Mouse (Mus musculus) midbrain, embryonic 10.5 days (tissue): ENCODE data around the gene Trim46. TPM values are rescaled to one million over a fixed set of nuclear protein-coding genes. Genes with fewer than 3 reads are reported as not detected.
"Not testable (repeated sequence)": the region's sequence is repeated elsewhere in the genome, so short reads cannot be mapped to it uniquely, and the experiment has no call there.

Source experiments
- DNase-seq: peaks from one replicate; pipeline ENCODE4 v3.0.0-alpha.2; 2017; ENCODE audit warnings: low spot score
- H3K27ac ChIP-seq: fragments of 300-500 bp; sonication (generic); replicated peaks from 2 replicates; pipeline ENCODE4 v1.5.1; 2016; ENCODE audit warnings: mild to moderate bottlenecking
- H3K27me3 ChIP-seq: fragments of 300-500 bp; sonication (generic); 2 replicates; pipeline ENCODE4 v1.6.1; 2016; ENCODE audit warnings: low read depth, mild to moderate bottlenecking; ENCODE audit not compliant: poor library complexity, severe bottlenecking
- H3K36me3 ChIP-seq: fragments of 300-500 bp; sonication (generic); 2 replicates; pipeline ENCODE4 v1.6.1; 2016; ENCODE audit warnings: mild to moderate bottlenecking, moderate library complexity
- H3K4me1 ChIP-seq: fragments of 300-500 bp; sonication (generic); 2 replicates; pipeline ENCODE4 v1.6.1; 2016
- H3K4me3 ChIP-seq: fragments of 300-500 bp; sonication (generic); 2 replicates; pipeline ENCODE4 v1.5.1; 2016; ENCODE audit warnings: mild to moderate bottlenecking, moderate library complexity
- H3K9me3 ChIP-seq: fragments of 300-500 bp; sonication (generic); replicated peaks from 2 replicates; pipeline ENCODE4 v1.6.1; 2016; ENCODE audit warnings: mild to moderate bottlenecking
- WGBS: fragments of 180-500 bp; shearing (Covaris S2); methylation state at CpG from one replicate; pipeline ENCODE4 v1.1.7; 2016; 5-methylcytosine and 5-hydroxymethylcytosine counted together
- polyA plus RNA-seq: library from polyadenylated mRNA; unstranded; fragments of >200 nt; fragmentation: Nextera tagmentation; extraction: Ambion mirVana; gene quantifications from 2 replicates; pipeline ENCODE4 v1.2.1, GENCODE M21; 2016

Gene Trim46
- polyA plus RNA-seq, 1 experiment from 2014 or later: 5.7 TPM

DNA sequence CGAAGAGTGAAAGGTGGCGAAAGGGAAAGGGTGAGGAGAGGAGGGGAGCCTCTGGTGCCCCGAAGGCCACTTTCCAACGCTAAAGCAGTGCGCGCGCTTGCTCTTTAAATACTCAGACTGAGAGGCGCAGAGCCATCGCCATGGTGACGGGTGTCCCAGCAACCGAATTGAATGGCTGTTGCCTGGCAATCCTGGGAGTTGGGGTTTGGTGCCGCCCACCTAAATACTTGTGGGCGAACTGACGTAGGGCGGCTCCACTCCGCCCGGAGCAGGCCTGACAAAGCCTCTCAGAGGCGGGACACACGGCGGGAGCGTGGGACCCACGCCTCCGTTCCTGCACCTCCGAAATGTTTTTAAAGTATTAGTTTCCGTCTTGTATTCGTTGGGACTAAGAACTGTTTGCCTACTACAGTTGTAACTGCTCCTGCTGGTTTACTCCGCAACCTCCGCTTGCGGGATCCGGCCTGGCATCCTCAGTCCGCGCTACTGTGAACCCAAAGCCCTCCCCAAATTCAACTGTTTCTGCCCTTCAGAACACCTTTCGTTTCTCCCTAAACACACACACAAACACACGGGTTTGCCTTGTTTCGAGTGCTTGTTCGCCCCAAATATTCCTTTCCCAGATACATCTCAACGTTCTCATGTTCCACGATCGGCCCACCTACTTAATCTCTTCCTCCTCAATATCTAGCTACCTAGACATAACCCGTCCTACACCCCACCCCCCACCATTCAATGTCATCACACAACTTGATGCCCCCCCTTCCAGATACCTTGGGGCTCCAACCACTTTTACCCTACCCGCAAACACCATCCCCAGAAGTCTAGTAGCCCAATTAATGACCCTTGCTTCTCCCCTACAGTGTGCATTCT, 18.6 kb downstream of the Trim46 start:
- H3K4me3 ChIP-seq: peak overlapping the region; percentile 89
- DNase-seq: peak; percentile 99
- H3K27ac ChIP-seq: peak overlapping the region; percentile 99
- peaks cover 33% of the 10 kb centered on the region for H3K27me3 ChIP-seq
- H3K9me3 ChIP-seq: no peaks in the 10 kb centered on the region
- peaks cover 73% of the 10 kb centered on the region for H3K4me1 ChIP-seq
- H3K36me3 ChIP-seq: peaks cover 46% of the 10 kb centered on the region
- 2% methylated on average over 41 of the region's 41 CpGs for WGBS

GRCm38 (mm10) chr3:89226900-89227299, 19.2 kb downstream of the Trim46 start, which contains the start of gene Mtx1:
TSS of gene Mtx1 (minus strand) at chr3:89227088.
- peaks cover 75% of the 10 kb centered on the region for H3K4me1 ChIP-seq
- peak within 1 kb of the TSS; percentile 89 for H3K4me3 ChIP-seq
- H3K27ac ChIP-seq: peak within 1 kb of the TSS; percentile 99
- no peak for DNase-seq
- H3K36me3 ChIP-seq: peaks cover 52% of the 10 kb centered on the region
- under 1% methylated on average over 21 of the region's 21 CpGs for WGBS
- H3K9me3 ChIP-seq: no peaks in the 10 kb centered on the region
- H3K27me3 ChIP-seq: peaks cover 33% of the 10 kb centered on the region

DNA sequence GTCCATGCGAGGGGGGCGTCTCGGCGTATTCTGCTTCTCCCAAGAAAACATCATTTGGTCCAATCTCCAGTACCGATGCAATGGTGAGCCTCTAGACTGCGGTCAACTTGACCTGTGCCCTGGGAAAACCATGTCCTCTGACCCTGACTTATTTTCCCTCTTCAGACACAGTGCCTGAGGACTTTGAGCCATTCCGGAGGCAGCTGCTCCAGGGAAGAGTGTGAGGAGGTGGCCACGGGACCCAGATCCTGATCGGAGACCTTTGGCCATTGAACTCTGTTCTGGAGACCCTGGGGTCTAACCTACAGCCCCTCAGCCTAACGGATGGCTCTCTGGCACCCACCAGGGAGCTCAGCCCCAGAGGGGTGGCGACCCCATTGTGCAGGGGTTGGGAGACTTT, 19.7 kb downstream of the Trim46 start:
- 4% methylated on average over 11 of the region's 11 CpGs for WGBS

DNA sequence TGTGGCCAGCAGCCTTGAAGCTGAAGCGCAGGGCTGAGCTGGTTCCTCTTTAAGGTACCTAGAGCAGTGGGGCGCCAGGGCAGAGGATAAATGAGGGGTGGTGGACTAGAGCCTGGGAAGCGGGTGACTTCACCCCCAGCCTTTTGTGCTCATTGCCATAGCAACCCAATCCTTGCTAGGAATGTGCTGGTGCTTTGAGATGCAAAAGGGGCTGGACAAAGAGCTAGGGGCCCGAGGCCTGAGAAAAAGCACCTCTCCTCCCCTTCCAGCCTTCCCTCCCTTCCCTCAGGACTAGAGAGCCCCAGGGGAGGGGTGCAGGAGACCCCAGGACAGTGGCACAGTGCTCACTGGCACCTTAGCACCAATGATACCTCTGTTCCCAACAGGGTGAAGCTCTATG, 20.2 kb downstream of the Trim46 start:
- peaks cover 23% of the 10 kb centered on the region for H3K27me3 ChIP-seq

More for the DNA sequence above, 19.7 kb downstream of the Trim46 start:
- Histone ChIP-seq H3K4me1 (peaks cover 77% of the 10 kb centered on the region), H3K36me3 (peaks cover 57% of the 10 kb centered on the region), H3K27ac (peak overlapping the region; percentile 99), H3K9me3 (no peaks in the 10 kb centered on the region), H3K27me3 (peaks cover 28% of the 10 kb centered on the region), H3K4me3 (peak overlapping the region; percentile 89)
- DNase-seq: no peak

GRCm38 (mm10) chr3:89225321-89225815, 20.7 kb downstream of the Trim46 start:
- DNase-seq: no peak
- WGBS: 16% methylated on average over 12 of the region's 12 CpGs
- Histone ChIP-seq H3K4me1 (peaks cover 85% of the 10 kb centered on the region), H3K9me3 (no peaks in the 10 kb centered on the region), H3K27me3 (peaks cover 18% of the 10 kb centered on the region), H3K27ac (peak overlapping the region; percentile 99), H3K4me3 (peak overlapping the region; percentile 89), H3K36me3 (peaks cover 58% of the 10 kb centered on the region)

More for the DNA sequence above, 20.2 kb downstream of the Trim46 start:
- Histone ChIP-seq H3K4me3 (peak overlapping the region; percentile 89), H3K4me1 (peaks cover 82% of the 10 kb centered on the region), H3K36me3 (peaks cover 60% of the 10 kb centered on the region), H3K27ac (peak overlapping the region; percentile 99), H3K9me3 (no peaks in the 10 kb centered on the region)
- DNase-seq: peak; percentile 93
- 11% methylated on average over 4 of the region's 4 CpGs for WGBS

- peak; percentile 29 for DNase-seq
- 48% methylated on average over 11 of the region's 11 CpGs for WGBS
- Histone ChIP-seq H3K9me3 (no peaks in the 10 kb centered on the region), H3K36me3 (peaks cover 59% of the 10 kb centered on the region), H3K4me3 (peak overlapping the region; percentile 89), H3K4me1 (peaks cover 91% of the 10 kb centered on the region), H3K27me3 (peaks cover 12% of the 10 kb centered on the region), H3K27ac (peak overlapping the region; percentile 99)
These were observed 21.3 kb downstream of the Trim46 start for GRCm38 (mm10) chr3:89224796-89225195.

- H3K4me3 ChIP-seq: no peak overlapping the region
- H3K36me3 ChIP-seq: peaks cover 91% of the 10 kb centered on the region
- H3K27me3 ChIP-seq: no peaks in the 10 kb centered on the region
- WGBS: 80% methylated on average over 5 of the region's 5 CpGs
- no peaks in the 10 kb centered on the region for H3K9me3 ChIP-seq
- H3K4me1 ChIP-seq: peaks cover 97% of the 10 kb centered on the region
- no peak for DNase-seq
- H3K27ac ChIP-seq: peak overlapping the region; percentile 50; the same call in 1 of the 2 replicates
These were observed 24.9 kb downstream of the Trim46 start for GRCm38 (mm10) chr3:89221167-89221566.

- Histone ChIP-seq H3K36me3 (peaks cover 77% of the 10 kb centered on the region), H3K4me1 (peaks cover 97% of the 10 kb centered on the region), H3K9me3 (no peaks in the 10 kb centered on the region), H3K27me3 (no peaks in the 10 kb centered on the region), H3K4me3 (no peak overlapping the region), H3K27ac (peak overlapping the region; percentile 50)
- WGBS: 52% methylated on average over 8 of the region's 8 CpGs
- peak; percentile 39 for DNase-seq
These were observed 26.6 kb downstream of the Trim46 start for GRCm38 (mm10) chr3:89219546-89219945.

DNA sequence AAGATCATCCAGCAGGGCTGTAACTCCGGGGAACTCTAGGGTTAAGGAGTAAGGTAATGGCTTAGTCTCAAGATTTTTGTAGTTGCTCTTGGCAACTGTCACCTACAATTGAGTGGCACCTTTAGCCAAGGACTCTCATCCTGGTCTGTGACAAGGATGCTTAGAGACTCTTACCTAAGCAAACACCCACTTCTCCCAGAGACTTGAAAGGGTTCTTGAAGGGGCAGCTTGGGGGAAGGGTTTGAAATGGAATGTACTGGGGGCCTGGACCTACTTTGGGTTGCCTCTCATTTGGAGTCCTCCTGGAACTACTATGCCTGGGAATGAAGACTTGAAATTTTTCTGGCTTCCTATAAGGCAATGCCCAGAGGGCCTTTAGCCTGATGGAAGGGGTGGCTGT, 27.8 kb downstream of the Trim46 start:
- no peak for DNase-seq
- 89% methylated on average over 1 of the region's 1 CpGs for WGBS
- Histone ChIP-seq H3K4me1 (peaks cover 91% of the 10 kb centered on the region), H3K27me3 (no peaks in the 10 kb centered on the region), H3K9me3 (no peaks in the 10 kb centered on the region), H3K36me3 (peaks cover 65% of the 10 kb centered on the region), H3K4me3 (peak overlapping the region; percentile 6; the same call in 1 of the 2 replicates), H3K27ac (peak overlapping the region; percentile 67; the same call in 1 of the 2 replicates)

DNA sequence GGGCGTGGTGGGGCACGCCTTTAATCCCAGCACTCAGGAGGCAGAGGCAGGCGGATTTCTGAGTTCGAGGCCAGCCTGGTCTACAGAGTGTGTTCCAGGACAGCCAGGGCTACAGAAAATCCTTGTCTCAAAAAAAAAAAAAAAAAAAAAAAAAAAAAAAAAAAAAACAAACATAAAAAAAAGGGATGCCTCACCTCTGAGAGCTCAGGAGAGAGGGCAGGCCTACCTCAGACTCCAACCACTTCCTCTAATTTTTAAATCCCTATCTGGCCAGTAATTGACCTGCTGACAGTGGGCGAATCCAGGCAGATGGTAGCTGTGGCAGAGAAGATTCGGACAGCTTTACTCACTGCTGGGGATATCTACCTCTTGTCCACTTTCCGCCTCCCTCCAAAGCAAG, 29.7 kb downstream of the Trim46 start:
- Histone ChIP-seq H3K36me3 (peaks cover 50% of the 10 kb centered on the region), H3K4me1 (peaks cover 84% of the 10 kb centered on the region), H3K4me3 (peak overlapping the region; percentile 81; the same call in 1 of the 2 replicates), H3K27ac (peak overlapping the region; percentile 97)
- not testable (repeated sequence) for H3K9me3 ChIP-seq, DNase-seq, H3K27me3 ChIP-seq
- WGBS: 76% methylated on average over 7 of the region's 7 CpGs

- H3K27ac ChIP-seq: peak overlapping the region; percentile 97
- peak; percentile 88 for DNase-seq
- H3K36me3 ChIP-seq: peaks cover 50% of the 10 kb centered on the region
- 0% methylated on average over 6 of the region's 6 CpGs for WGBS
- H3K9me3 ChIP-seq: no peaks in the 10 kb centered on the region
- peaks cover 79% of the 10 kb centered on the region for H3K4me1 ChIP-seq
- H3K4me3 ChIP-seq: peak overlapping the region; percentile 81
- H3K27me3 ChIP-seq: no peaks in the 10 kb centered on the region
These were observed 30.3 kb downstream of the Trim46 start for GRCm38 (mm10) chr3:89215853-89216252.

GRCm38 (mm10) chr3:89214681-89215411, 31.3 kb downstream of the Trim46 start, which contains the start of gene Thbs3:
TSS of gene Thbs3 (plus strand) at chr3:89215180.
- H3K4me1 ChIP-seq: peaks cover 71% of the 10 kb centered on the region
- H3K27ac ChIP-seq: peak within 1 kb of the TSS; percentile 97
- 1% methylated on average over 19 of the region's 19 CpGs for WGBS

More at GRCm38 (mm10) chr3:89214681-89215411, 31.3 kb downstream of the Trim46 start, which contains the start of gene Thbs3:
- H3K27me3 ChIP-seq: no peaks in the 10 kb centered on the region
- H3K9me3 ChIP-seq: no peaks in the 10 kb centered on the region
- H3K4me3 ChIP-seq: peak within 1 kb of the TSS; percentile 81
- peaks cover 52% of the 10 kb centered on the region for H3K36me3 ChIP-seq
- DNase-seq: peak; percentile 82
